Mouse (Mus musculus) forebrain, embryonic 16.5 days (tissue): ENCODE results near the gene St3gal4. TPM values are rescaled to one million over a fixed set of nuclear protein-coding genes. Genes with fewer than 3 reads are reported as not detected.

Source experiments
- ATAC-seq: fragments of 200-750 bp; cut with Nextera tagmentation; 2 replicates; pipeline ENCODE4 v1.8.0; 2017; ENCODE audit warnings: mild to moderate bottlenecking, moderate library complexity
- H3K27ac ChIP-seq: fragments of 300-500 bp; sonication (generic); 2 replicates; pipeline ENCODE4 v1.5.1; 2014; ENCODE audit warnings: low read length, control low read depth
- H3K27me3 ChIP-seq: fragments of 300-500 bp; sonication (generic); replicated peaks from 2 replicates; pipeline ENCODE4 v1.6.1; 2014; ENCODE audit warnings: low read length; ENCODE audit not compliant: control insufficient read depth, insufficient read depth
- H3K36me3 ChIP-seq: fragments of 300-500 bp; sonication (generic); 2 replicates; pipeline ENCODE4 v1.6.1; 2014; ENCODE audit not compliant: control insufficient read depth, insufficient read depth
- H3K4me1 ChIP-seq: fragments of 300-500 bp; sonication (generic); replicated peaks from 2 replicates; pipeline ENCODE4 v1.6.1; 2014; ENCODE audit warnings: low read length; ENCODE audit not compliant: control insufficient read depth, insufficient read depth
- H3K4me2 ChIP-seq: fragments of 300-500 bp; sonication (generic); 2 replicates; pipeline ENCODE4 v1.6.1; 2014; ENCODE audit warnings: mild to moderate bottlenecking, low read length, control low read depth
- H3K4me3 ChIP-seq: fragments of 300-500 bp; sonication (generic); replicated peaks from 2 replicates; pipeline ENCODE4 v1.5.1; 2014; ENCODE audit warnings: mild to moderate bottlenecking, low read length, control low read depth
- H3K9ac ChIP-seq: fragments of 300-500 bp; sonication (generic); replicated peaks from 2 replicates; pipeline ENCODE4 v1.6.1; 2014; ENCODE audit warnings: low read depth, low read length, control low read depth
- H3K9me3 ChIP-seq: fragments of 300-500 bp; sonication (generic); 2 replicates; pipeline ENCODE4 v1.6.1; 2016; ENCODE audit warnings: low read length; ENCODE audit not compliant: control insufficient read depth
- WGBS: fragments of 180-500 bp; shearing (Covaris S2); extraction: QIAGEN DNeasy Blood & Tissue Kit; methylation state at CpG from one replicate; pipeline ENCODE4 v1.1.7; 2014; 5-methylcytosine and 5-hydroxymethylcytosine counted together
- polyA plus RNA-seq: library from polyadenylated mRNA; unstranded; fragments of >200 nt; fragmentation: Nextera tagmentation; extraction: Ambion mirVana; gene quantifications from 2 replicates; pipeline ENCODE4 v1.2.1, GENCODE M21; 2015

St3gal4 gene
- polyA plus RNA-seq, 1 experiment from 2014 or later, result 13.0 TPM

DNA sequence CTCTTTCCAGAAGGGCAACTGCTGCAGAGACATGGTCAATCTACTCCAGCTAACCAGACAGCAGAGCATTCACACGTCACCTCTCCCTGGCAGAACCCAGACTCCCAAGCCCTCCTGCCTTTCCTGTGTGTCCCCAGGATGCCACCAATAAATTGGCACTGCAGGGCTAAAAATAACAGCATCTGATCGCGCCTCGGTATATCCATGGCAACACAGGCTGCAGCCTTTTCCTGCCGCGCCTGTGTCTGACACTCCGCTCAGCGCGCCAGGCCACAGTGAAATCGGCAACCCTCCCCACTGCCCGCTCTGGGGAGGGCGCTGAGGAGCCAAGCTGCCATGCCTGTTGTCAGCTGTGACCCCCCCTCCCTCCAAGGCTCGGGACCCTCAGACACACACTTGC, 101.5 kb downstream of the St3gal4 start:
- Histone ChIP-seq H3K4me1 (peaks cover 30% of the 10 kb centered on the region), H3K27ac (peak overlapping the region; percentile 62), H3K9me3 (no peaks in the 10 kb centered on the region), H3K4me3 (no peak overlapping the region), H3K36me3 (no peaks in the 10 kb centered on the region), H3K27me3 (no peaks in the 10 kb centered on the region), H3K9ac (0 out of 2 replicates have a peak overlapping the region, but pooled peaks have one; percentile 19), H3K4me2 (peak overlapping the region; percentile 39)
- ATAC-seq, result peak; percentile 82
- WGBS, result 12% methylated on average over 13 of the region's 13 CpGs

DNA sequence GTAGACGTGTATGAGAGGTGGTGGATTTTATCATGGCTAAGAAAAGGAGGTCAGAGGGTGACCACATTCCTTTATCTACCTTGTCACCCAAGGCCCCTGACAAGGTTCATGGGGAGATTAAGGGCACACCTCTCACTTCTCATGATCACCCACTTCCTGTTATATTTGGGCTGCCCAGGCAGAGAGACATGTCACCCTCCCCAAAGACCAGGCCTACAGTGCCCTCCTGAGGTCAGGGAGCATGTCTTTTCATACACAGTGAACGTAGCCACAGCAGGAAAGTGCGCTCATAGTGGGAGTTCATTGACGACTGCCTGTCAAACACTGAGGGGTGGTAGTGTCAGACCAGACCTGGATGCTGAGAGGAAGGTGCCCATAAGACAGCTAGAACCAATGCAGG, 102.3 kb downstream of the St3gal4 start:
- no peak overlapping the region for H3K4me2 ChIP-seq
- 47% methylated on average over 4 of the region's 4 CpGs for WGBS
- no peaks in the 10 kb centered on the region for H3K36me3 ChIP-seq
- no peak overlapping the region for H3K9ac ChIP-seq
- no peak overlapping the region; the same call in 1 of the 2 replicates for H3K27ac ChIP-seq
- H3K4me1 ChIP-seq, result peaks cover 30% of the 10 kb centered on the region
- no peaks in the 10 kb centered on the region for H3K9me3 ChIP-seq
- H3K27me3 ChIP-seq, result no peaks in the 10 kb centered on the region
- no peak overlapping the region for H3K4me3 ChIP-seq
- peak; percentile 13; the same call in 1 of the 2 replicates for ATAC-seq

DNA sequence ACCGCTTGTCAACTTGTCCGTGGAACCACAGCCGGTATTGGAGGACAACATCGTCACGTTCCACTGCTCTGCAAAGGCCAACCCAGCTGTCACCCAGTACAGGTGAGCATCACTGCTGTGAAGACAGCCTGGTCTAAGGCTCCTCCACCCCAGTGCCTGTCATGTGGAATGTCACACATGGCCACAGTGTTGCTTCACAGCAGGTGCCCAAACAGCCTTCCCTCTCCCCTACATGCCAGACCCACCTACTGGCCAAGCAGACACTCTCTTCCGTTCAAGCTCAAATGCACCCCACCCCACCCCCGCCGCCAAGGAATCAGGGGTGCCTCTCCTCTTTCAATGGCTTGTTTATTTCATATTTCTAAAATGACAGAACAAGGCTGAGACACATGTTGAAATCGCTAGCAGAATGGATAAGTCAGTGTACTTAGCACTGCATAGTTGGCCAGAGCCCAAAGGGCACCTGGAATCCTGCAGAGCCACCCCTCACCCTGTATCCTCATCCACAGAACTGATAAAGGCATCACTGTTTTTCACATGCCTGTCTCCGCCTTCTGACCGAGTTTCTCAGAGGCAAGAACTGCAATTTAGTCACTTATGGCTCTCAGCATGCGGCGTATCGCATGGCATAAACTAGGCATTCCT, 111.2 kb downstream of the St3gal4 start:
- Histone ChIP-seq H3K27ac (no peak overlapping the region), H3K36me3 (no peaks in the 10 kb centered on the region), H3K4me1 (no peaks in the 10 kb centered on the region), H3K9me3 (no peaks in the 10 kb centered on the region), H3K4me2 (no peak overlapping the region), H3K27me3 (no peaks in the 10 kb centered on the region), H3K9ac (no peak overlapping the region), H3K4me3 (no peak overlapping the region)
- 88% methylated on average over 14 of the region's 14 CpGs for WGBS
- ATAC-seq, result no peak

DNA sequence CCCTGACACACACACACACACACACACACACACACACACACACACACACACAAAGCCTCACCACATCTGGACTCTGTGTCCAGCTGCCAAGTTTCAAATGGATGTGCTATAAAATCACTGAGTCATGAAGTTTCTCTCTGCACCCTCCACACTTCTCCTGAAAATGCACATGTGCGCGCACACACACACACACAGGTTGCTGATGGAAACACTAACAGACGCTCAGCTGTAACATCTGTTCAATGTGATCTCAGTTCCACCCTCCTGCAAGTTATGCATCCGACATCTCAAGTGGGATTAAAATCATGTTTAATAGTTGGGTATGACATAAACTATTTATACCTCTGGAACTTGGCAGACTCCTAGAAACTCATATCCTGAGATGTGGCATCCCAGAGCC, 115.0 kb downstream of the St3gal4 start:
- ATAC-seq, result no peak
- Histone ChIP-seq H3K27me3 (no peaks in the 10 kb centered on the region), H3K4me1 (no peaks in the 10 kb centered on the region), H3K4me2 (no peak overlapping the region), H3K36me3 (no peaks in the 10 kb centered on the region), H3K4me3 (no peak overlapping the region), H3K27ac (no peak overlapping the region), H3K9me3 (no peaks in the 10 kb centered on the region), H3K9ac (no peak overlapping the region)
- 89% methylated on average over 4 of the region's 4 CpGs for WGBS

DNA sequence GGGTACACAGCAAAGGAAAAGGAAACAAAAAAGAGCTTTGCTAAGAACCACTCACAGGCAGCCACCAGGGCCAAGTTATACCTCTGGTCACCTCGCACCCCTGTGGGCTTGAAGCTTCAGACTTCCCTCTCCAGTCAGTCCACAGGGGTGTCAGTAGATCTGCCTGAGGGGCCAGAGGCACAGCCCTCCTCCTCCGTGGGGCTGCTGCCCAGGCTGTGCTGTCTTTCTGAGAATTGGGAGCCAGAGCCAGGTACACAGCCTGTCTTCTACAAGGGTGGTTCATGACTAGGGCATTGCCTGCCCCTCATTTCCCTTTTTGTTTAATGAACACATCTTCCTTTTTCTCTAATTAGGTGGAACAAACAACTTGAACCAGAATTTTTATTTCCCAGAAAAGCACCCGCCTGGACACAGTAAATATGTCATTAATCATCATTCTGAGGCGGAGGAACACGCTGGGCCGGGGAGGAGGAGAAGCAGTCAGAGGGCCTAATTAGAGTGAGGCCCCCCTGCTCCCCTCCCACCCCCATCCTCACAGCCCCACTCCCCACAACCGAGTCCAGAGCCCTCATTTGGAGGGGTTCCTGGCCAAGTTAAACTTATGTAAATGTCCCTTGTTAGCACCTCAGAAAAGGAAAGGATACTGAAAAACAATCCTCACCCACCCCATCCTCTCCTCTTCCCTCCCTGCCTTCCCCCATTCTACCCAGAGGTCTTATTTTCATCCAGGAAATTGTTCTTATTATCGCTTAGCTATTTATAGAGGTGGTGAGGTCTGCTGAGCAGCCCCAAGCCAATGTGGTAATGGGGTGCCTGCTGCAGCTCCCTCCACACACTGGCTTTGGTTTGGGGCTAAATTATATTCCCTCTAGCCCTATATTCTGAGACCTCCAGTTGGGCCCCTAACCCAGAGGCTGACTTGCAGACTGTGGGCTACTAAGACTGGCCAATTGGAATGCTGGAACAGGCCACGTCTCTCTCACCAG, 120.9 kb downstream of the St3gal4 start:
- H3K4me1 ChIP-seq, result peaks cover 28% of the 10 kb centered on the region
- H3K27me3 ChIP-seq, result no peaks in the 10 kb centered on the region
- ATAC-seq, result peak; percentile 27; the same call in 1 of the 2 replicates
- no peak overlapping the region for H3K27ac ChIP-seq
- no peak overlapping the region for H3K4me3 ChIP-seq
- 22% methylated on average over 9 of the region's 9 CpGs for WGBS
- H3K9me3 ChIP-seq, result no peaks in the 10 kb centered on the region
- no peak overlapping the region for H3K9ac ChIP-seq
- no peaks in the 10 kb centered on the region for H3K36me3 ChIP-seq
- no peak overlapping the region for H3K4me2 ChIP-seq

Other genes with a start within 250 kb of the St3gal4 start
- gene Dcps, start 56.8 kb upstream of the St3gal4 start, polyA plus RNA-seq, result 80.4 TPM in 2 replicates
- 52.6 and 56.4 TPM in 2 replicates for gene Srpr, start 80.9 kb upstream of the St3gal4 start, polyA plus RNA-seq
- 3.9 and 4.2 TPM in 2 replicates for gene Tirap, start 81.0 kb upstream of the St3gal4 start, polyA plus RNA-seq
- 41.1 and 53.4 TPM in 2 replicates for gene Foxred1, start 91.8 kb upstream of the St3gal4 start, polyA plus RNA-seq
- 86.8 and 92.5 TPM in 2 replicates for gene Fam118b, start 148.5 kb upstream of the St3gal4 start, polyA plus RNA-seq
- 19.7 and 23.1 TPM in 2 replicates for gene Rpusd4, start 148.6 kb upstream of the St3gal4 start, polyA plus RNA-seq